Mouse (Mus musculus): ENCODE data around the gene Ppp1r12b. TPM values are rescaled to one million over a fixed set of nuclear protein-coding genes. Genes with fewer than 3 reads are reported as not detected.

The Ppp1r12b gene
- polyA plus RNA-seq, 1 experiment from 2014 or later = 6.3 TPM

- Histone ChIP-seq H3K9me3 (ENCODE audit: control insufficient read depth, low read length) (no peaks in the 10 kb centered on the region), H3K4me3 (ENCODE audit: low read depth, low read length) (no peak overlapping the region), H3K4me1 (ENCODE audit: control insufficient read depth, insufficient read depth, low read length) (no peaks in the 10 kb centered on the region), H3K27ac (replicated peaks; ENCODE audit: low read depth, low read length) (no peak overlapping the region), H3K27me3 (ENCODE audit: control insufficient read depth, insufficient read depth, low read length) (no peaks in the 10 kb centered on the region), H3K36me3 (ENCODE audit: control insufficient read depth, insufficient read depth, low read length) (no peaks in the 10 kb centered on the region), H3K9ac (ENCODE audit: low read length) (no peak overlapping the region), H3K4me2 (ENCODE audit: low read depth, severe bottlenecking) (no peak overlapping the region)
- 44% methylated on average over 5 of the region's 5 CpGs for WGBS
- no peak for DNase-seq (ENCODE audit: low spot score)
- no peak for ATAC-seq (ENCODE audit: insufficient number of reproducible peaks, low FRiP score, low TSS enrichment, low read depth)
Measured at GRCm38 (mm10) chr1:134725276-134725675, 230.5 kb downstream of the Ppp1r12b start.

- no peak overlapping the region for H3K4me3 ChIP-seq (ENCODE audit: low read depth, low read length)
- H3K27ac ChIP-seq (replicated peaks; ENCODE audit: low read depth, low read length) = no peak overlapping the region
- H3K9me3 ChIP-seq (ENCODE audit: control insufficient read depth, low read length) = no peaks in the 10 kb centered on the region
- H3K27me3 ChIP-seq (ENCODE audit: control insufficient read depth, insufficient read depth, low read length) = no peaks in the 10 kb centered on the region
- ATAC-seq (ENCODE audit: insufficient number of reproducible peaks, low FRiP score, low TSS enrichment, low read depth) (no peak), DNase-seq (ENCODE audit: low spot score) (no peak)
- WGBS = 82% methylated on average over 7 of the region's 7 CpGs
- no peak overlapping the region for H3K9ac ChIP-seq (ENCODE audit: low read length)
- H3K4me1 ChIP-seq (ENCODE audit: control insufficient read depth, insufficient read depth, low read length) = no peaks in the 10 kb centered on the region
- no peaks in the 10 kb centered on the region for H3K36me3 ChIP-seq (ENCODE audit: control insufficient read depth, insufficient read depth, low read length)
- H3K4me2 ChIP-seq (ENCODE audit: low read depth, severe bottlenecking) = no peak overlapping the region
Measured at GRCm38 (mm10) chr1:134722891-134723290, 232.9 kb downstream of the Ppp1r12b start.

- H3K27me3 ChIP-seq (ENCODE audit: control insufficient read depth, insufficient read depth, low read length) = no peaks in the 10 kb centered on the region
- no peaks in the 10 kb centered on the region for H3K4me1 ChIP-seq (ENCODE audit: control insufficient read depth, insufficient read depth, low read length)
- H3K27ac ChIP-seq (replicated peaks; ENCODE audit: low read depth, low read length) = no peak overlapping the region
- DNase-seq (ENCODE audit: low spot score) (no peak), ATAC-seq (ENCODE audit: insufficient number of reproducible peaks, low FRiP score, low TSS enrichment, low read depth) (no peak)
- no peak overlapping the region for H3K9ac ChIP-seq (ENCODE audit: low read length)
- H3K4me3 ChIP-seq (ENCODE audit: low read depth, low read length) = no peak overlapping the region
- H3K4me2 ChIP-seq (ENCODE audit: low read depth, severe bottlenecking) = no peak overlapping the region
- 77% methylated on average over 5 of the region's 5 CpGs for WGBS
- no peaks in the 10 kb centered on the region for H3K9me3 ChIP-seq (ENCODE audit: control insufficient read depth, low read length)
- H3K36me3 ChIP-seq (ENCODE audit: control insufficient read depth, insufficient read depth, low read length) = no peaks in the 10 kb centered on the region
Measured at GRCm38 (mm10) chr1:134721486-134721885, 234.3 kb downstream of the Ppp1r12b start.

GRCm38 (mm10) chr1:134719718-134720304 is 235.9 kb downstream of the Ppp1r12b start:
- WGBS = 67% methylated on average over 12 of the region's 12 CpGs

DNA sequence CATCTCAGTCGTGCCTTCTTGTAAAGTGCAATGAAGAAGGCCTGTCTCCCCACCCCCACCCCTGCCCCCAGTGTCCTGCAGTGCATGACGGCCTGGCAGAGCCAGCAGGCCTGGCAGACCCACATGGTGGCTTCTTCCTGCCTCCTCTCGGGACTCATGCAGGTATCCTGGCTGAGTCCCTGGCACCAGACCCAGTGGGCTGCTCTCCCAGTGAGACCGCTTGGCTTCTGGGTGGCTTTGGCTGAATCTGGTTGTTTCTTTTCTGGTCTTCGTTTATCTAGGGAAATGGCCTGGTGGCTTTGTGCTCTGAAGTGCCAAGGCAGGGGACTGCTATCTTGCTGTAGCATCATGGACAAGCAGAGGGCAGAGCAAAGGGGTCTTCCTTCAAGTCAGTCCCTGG is 240.7 kb downstream of the Ppp1r12b start:
- no peaks in the 10 kb centered on the region for H3K9me3 ChIP-seq (ENCODE audit: control insufficient read depth, low read length)
- no peak for ATAC-seq (ENCODE audit: insufficient number of reproducible peaks, low FRiP score, low TSS enrichment, low read depth)
- H3K4me3 ChIP-seq (ENCODE audit: low read depth, low read length) = no peak overlapping the region
- DNase-seq (ENCODE audit: low spot score) = no peak
- 63% methylated on average over 5 of the region's 5 CpGs for WGBS
- H3K27ac ChIP-seq (replicated peaks; ENCODE audit: low read depth, low read length) = no peak overlapping the region
- H3K9ac ChIP-seq (ENCODE audit: low read length) = no peak overlapping the region
- H3K36me3 ChIP-seq (ENCODE audit: control insufficient read depth, insufficient read depth, low read length) = no peaks in the 10 kb centered on the region
- no peaks in the 10 kb centered on the region for H3K4me1 ChIP-seq (ENCODE audit: control insufficient read depth, insufficient read depth, low read length)
- H3K4me2 ChIP-seq (ENCODE audit: low read depth, severe bottlenecking) = no peak overlapping the region
- peaks cover 11% of the 10 kb centered on the region for H3K27me3 ChIP-seq (ENCODE audit: control insufficient read depth, insufficient read depth, low read length)

More at GRCm38 (mm10) chr1:134719718-134720304, 235.9 kb downstream of the Ppp1r12b start:
- Histone ChIP-seq H3K4me2 (ENCODE audit: low read depth, severe bottlenecking) (no peak overlapping the region), H3K9me3 (ENCODE audit: control insufficient read depth, low read length) (no peaks in the 10 kb centered on the region), H3K9ac (ENCODE audit: low read length) (no peak overlapping the region), H3K4me3 (ENCODE audit: low read depth, low read length) (no peak overlapping the region), H3K36me3 (ENCODE audit: control insufficient read depth, insufficient read depth, low read length) (no peaks in the 10 kb centered on the region), H3K27ac (replicated peaks; ENCODE audit: low read depth, low read length) (no peak overlapping the region), H3K4me1 (ENCODE audit: control insufficient read depth, insufficient read depth, low read length) (no peaks in the 10 kb centered on the region), H3K27me3 (ENCODE audit: control insufficient read depth, insufficient read depth, low read length) (no peaks in the 10 kb centered on the region)
- no peak for DNase-seq (ENCODE audit: low spot score)
- ATAC-seq (ENCODE audit: insufficient number of reproducible peaks, low FRiP score, low TSS enrichment, low read depth) = no peak

DNA sequence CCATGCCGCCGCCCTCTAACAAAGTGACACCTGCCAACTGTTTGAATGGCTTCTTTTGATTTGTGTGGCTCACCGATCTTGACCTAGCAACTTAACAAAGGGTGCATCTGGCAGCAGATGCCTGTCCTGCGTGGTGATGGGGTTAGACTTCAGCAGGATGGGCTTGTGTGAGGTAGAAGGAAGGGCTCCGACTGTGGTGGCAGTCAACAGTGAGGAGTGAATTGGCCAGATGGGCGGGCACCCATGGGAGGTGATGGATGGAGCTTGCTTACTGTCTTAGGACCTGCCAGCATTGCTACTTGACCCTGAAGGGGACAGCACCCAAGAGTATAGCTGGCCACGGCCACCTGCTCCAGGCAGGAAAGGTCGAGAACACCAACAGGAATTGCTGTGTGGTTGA is 241.6 kb downstream of the Ppp1r12b start:
- Histone ChIP-seq H3K27me3 (ENCODE audit: control insufficient read depth, insufficient read depth, low read length) (peaks cover 20% of the 10 kb centered on the region), H3K9me3 (ENCODE audit: control insufficient read depth, low read length) (no peaks in the 10 kb centered on the region), H3K4me2 (ENCODE audit: low read depth, severe bottlenecking) (no peak overlapping the region), H3K9ac (ENCODE audit: low read length) (no peak overlapping the region), H3K4me3 (ENCODE audit: low read depth, low read length) (no peak overlapping the region), H3K27ac (replicated peaks; ENCODE audit: low read depth, low read length) (no peak overlapping the region), H3K4me1 (ENCODE audit: control insufficient read depth, insufficient read depth, low read length) (peaks cover 3% of the 10 kb centered on the region), H3K36me3 (ENCODE audit: control insufficient read depth, insufficient read depth, low read length) (no peaks in the 10 kb centered on the region)
- ATAC-seq (ENCODE audit: insufficient number of reproducible peaks, low FRiP score, low TSS enrichment, low read depth) (no peak), DNase-seq (ENCODE audit: low spot score) (no peak)
- 73% methylated on average over 8 of the region's 8 CpGs for WGBS

DNA sequence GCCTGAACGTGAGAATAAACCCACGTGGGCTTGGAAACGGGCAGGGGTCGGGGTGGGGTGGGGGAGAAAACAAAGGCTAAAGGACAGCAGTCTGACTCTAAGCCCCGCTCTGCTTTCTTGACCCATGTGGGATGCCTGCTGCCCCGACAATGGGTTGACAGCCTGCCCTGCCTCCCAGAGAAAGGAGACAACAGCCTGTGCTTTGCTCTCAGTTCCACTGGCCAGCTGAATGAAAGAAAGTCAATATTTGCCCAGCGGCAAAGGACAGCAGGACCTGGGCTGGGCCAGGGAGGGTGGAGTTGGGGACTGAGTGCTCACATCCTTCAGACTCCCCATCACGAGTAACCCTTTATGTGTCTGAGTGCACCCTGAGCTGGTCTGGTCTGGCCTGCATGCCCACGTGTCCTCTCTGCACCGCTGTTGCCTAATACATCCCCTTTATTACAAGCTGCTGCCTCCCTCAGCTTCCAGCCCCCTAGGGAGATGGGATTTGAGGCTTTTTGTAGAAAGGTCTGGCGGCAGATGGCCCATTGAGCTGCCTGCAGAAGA is 242.2 kb downstream of the Ppp1r12b start:
- ATAC-seq (ENCODE audit: insufficient number of reproducible peaks, low FRiP score, low TSS enrichment, low read depth) = no peak

GRCm38 (mm10) chr1:134712781-134713299 is 242.9 kb downstream of the Ppp1r12b start:
- Histone ChIP-seq H3K9ac (ENCODE audit: low read length) (no peak overlapping the region), H3K4me3 (ENCODE audit: low read depth, low read length) (no peak overlapping the region), H3K9me3 (ENCODE audit: control insufficient read depth, low read length) (no peaks in the 10 kb centered on the region), H3K27ac (replicated peaks; ENCODE audit: low read depth, low read length) (no peak overlapping the region), H3K36me3 (ENCODE audit: control insufficient read depth, insufficient read depth, low read length) (no peaks in the 10 kb centered on the region), H3K27me3 (ENCODE audit: control insufficient read depth, insufficient read depth, low read length) (peaks cover 32% of the 10 kb centered on the region), H3K4me1 (ENCODE audit: control insufficient read depth, insufficient read depth, low read length) (peaks cover 10% of the 10 kb centered on the region), H3K4me2 (ENCODE audit: low read depth, severe bottlenecking) (no peak overlapping the region)
- 84% methylated on average over 9 of the region's 9 CpGs for WGBS
- DNase-seq (ENCODE audit: low spot score) (no peak), ATAC-seq (ENCODE audit: insufficient number of reproducible peaks, low FRiP score, low TSS enrichment, low read depth) (no peak)

More for the DNA sequence above, 242.2 kb downstream of the Ppp1r12b start:
- Histone ChIP-seq H3K4me3 (ENCODE audit: low read depth, low read length) (no peak overlapping the region), H3K36me3 (ENCODE audit: control insufficient read depth, insufficient read depth, low read length) (no peaks in the 10 kb centered on the region), H3K4me2 (ENCODE audit: low read depth, severe bottlenecking) (no peak overlapping the region), H3K4me1 (ENCODE audit: control insufficient read depth, insufficient read depth, low read length) (peaks cover 9% of the 10 kb centered on the region), H3K9me3 (ENCODE audit: control insufficient read depth, low read length) (no peaks in the 10 kb centered on the region), H3K27me3 (ENCODE audit: control insufficient read depth, insufficient read depth, low read length) (peaks cover 27% of the 10 kb centered on the region), H3K27ac (replicated peaks; ENCODE audit: low read depth, low read length) (no peak overlapping the region), H3K9ac (ENCODE audit: low read length) (no peak overlapping the region)
- 31% methylated on average over 11 of the region's 11 CpGs for WGBS
- no peak for DNase-seq (ENCODE audit: low spot score)

Measured in limb, embryonic 11.5 days (tissue).